Mouse (Mus musculus) right cerebral cortex, postnatal 36 days (tissue): ENCODE data around the gene Pld6.

Source experiments
- DNase-seq, 2 experiments: peaks; one replicate each; pipeline ENCODE4 v3.0.0; 2022; ENCODE audit warnings: low spot score in 2 of 2, mixed read lengths in 1 of 2

Gene Pld6

DNA sequence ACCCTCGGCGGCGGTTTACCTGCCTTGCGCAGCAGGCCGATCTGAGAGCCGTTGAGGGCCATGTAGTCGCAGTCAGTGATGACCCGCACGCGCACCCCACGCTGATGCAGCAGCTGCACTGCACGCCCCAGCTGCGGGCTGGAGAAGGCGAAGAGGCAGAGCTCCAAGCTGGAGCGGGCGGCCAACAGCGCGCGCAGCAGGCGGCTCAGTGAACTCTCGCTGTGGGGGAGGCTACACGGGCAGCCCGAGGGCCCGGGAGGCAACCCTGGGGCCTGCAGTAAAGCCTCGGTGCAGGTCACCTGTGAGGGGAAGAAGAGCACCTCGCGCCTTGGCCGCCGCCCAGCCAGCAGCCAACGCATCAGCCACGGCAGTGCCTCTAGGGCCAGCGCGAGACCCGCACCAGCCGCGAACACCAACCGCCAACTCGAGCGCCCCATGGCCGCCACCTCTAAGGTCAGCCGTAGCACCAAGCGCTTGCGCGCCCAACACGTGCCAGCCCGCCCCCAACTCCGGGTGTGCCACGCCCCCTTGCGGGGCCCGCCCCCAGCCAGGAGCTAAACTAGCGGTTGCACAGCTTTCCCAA is at the start of gene Pld6:
Pld6 (minus strand) TSS at position 447 of the 583 bp plus-strand sequence.
- peak in 1 of 2 experiments; percentile 16 for DNase-seq

- no peak for DNase-seq
Measured at GRCm38 (mm10) chr11:59821625-59822024, 34.2 kb upstream of the Pld6 start.

DNA sequence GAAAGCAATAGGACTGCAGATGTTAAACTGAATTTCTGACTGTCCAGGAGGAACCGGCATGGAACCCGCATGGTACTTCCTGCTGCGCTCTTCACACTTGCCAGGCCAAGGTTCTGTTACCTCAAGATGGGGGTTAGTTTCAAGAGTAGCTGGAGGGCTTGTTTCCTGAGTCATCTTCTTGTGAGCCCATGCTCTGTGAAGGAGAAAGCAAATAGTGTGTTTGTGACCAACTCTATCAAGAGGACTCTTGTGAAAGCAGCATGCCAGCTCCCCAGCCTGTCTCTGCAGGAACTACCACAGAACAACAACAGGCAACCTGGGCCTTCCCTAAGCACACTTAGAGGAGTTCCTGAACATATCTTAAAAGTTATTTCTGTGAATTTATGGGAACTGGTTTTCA is 30.5 kb upstream of the Pld6 start:
- DNase-seq, result no peak

GRCm38 (mm10) chr11:59815482-59816065 is 28.1 kb upstream of the Pld6 start:
- no peak for DNase-seq

DNA sequence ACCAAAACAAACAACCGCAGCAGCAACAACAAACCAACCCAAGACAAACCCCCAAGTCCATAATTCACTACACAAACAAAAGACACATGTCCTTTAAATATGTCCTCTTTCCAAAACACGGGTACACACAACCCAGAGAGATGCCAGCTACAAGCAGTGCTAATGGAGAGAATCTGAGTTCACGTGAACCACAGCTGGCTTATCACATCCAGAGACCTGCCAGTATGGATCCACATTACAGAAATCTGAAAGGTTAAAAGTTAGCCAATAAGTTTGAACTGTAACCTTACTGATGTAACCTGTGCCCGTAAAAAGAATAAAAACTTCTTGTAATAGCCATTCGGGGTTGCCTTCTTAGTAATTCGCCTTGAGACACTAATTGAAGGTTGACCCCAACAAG is 27.5 kb upstream of the Pld6 start:
- DNase-seq, result no peak

DNA sequence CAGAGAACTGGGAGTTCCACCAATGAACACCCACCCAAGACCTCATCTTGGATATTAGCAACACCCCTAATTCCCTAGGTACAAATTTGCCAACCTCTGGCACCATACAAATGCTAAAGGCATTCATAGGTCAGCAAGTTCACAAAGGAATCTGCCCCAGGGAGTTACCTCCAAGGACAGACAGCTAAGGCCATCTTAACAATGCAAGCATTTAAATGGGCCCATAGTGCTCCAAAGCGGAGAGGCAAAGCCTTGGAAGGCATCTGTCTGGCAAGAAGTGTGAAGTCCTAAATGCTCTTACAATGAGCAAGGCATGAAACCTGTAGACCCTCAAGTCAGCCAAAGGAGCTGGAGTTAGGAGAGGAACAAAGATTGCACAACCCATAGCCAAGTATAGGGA is 26.9 kb upstream of the Pld6 start:
- DNase-seq, result no peak

GRCm38 (mm10) chr11:59813276-59813675 is 25.8 kb upstream of the Pld6 start:
- no peak for DNase-seq

DNA sequence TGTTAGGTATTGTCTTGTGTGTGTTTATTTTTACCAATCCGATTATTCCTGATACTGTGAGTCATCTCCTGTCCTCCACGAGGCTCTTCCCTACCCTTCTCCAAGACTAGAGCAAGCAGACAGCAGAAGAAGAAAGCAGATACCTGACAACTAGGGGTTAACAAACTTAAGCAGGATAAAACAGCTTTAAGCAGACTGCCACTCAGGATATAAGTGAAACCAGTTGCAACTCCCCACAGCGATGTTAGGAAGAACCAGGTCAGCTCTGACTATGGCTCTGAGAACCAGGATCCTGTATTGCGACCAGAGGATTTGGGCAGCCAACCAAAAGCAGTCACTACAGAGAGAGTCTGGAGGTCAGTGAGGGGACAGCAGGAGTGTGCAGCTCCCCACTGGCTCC is 23.8 kb upstream of the Pld6 start:
- no peak for DNase-seq

DNA sequence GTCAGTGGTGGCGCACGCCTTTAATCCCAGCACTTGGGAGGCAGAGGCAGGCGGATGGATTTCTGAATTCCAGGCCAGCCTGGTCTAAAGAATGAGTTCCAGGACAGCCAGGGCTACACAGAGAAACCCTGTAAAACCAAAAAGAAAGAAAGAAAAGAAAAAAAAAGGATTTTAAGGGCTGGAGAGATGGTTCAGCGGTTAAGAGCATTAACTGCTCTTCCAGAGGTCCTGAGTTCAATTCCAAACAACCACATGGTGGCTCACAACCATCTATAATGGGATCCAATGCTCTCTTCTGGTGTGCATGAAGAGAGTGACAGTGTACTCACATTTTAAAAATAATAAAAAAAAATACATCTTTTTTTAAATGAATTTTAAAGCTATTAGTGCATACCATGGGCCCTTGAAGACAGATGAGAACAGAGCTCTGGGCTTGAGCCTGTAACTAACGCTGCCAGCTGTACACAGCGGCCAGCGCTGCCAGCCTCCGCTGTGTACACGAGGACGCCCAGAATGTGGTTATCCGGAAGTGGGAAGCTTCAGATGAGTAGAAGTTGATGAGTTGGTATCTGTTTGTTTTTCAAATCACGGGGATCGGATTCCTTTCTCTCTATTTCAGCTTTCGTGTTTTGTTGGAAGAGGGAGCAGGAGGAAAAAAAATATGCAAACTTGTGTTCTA is 23.2 kb upstream of the Pld6 start:
- DNase-seq, result no peak

GRCm38 (mm10) chr11:59809670-59810474 is 22.4 kb upstream of the Pld6 start, which contains the start of gene Flcn:
Flcn (minus strand) TSS chr11:59810016.
- peak; percentile 74 to 82 for DNase-seq

DNA sequence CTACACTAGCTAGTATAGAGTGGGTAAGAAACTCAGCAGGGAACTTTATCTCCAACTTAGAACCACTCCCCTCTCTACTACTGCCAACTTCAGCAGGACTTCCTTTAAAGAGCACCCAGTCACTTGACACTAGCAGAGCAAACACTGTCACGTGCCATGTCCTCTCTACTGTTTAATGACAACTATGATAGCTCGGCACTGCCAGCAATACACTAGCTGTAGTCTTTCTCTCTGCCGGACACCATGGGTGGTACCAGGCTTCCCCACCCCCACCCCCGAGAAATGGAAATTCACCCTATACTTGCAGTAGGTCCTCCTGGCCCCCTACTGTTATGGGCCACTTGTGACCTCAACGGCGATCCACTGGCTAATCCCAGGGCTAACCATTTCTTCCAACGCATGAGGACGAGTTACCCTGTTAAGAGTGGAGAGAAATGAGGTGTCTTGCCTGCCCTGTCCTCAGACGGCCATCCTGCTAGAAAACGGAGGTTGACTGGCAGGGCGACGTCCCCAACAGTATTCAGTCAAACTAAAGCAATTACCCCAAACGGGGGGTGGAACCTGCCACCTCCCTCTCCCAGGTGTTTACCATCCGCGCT is 21.7 kb upstream of the Pld6 start:
- DNase-seq, result no peak

DNA sequence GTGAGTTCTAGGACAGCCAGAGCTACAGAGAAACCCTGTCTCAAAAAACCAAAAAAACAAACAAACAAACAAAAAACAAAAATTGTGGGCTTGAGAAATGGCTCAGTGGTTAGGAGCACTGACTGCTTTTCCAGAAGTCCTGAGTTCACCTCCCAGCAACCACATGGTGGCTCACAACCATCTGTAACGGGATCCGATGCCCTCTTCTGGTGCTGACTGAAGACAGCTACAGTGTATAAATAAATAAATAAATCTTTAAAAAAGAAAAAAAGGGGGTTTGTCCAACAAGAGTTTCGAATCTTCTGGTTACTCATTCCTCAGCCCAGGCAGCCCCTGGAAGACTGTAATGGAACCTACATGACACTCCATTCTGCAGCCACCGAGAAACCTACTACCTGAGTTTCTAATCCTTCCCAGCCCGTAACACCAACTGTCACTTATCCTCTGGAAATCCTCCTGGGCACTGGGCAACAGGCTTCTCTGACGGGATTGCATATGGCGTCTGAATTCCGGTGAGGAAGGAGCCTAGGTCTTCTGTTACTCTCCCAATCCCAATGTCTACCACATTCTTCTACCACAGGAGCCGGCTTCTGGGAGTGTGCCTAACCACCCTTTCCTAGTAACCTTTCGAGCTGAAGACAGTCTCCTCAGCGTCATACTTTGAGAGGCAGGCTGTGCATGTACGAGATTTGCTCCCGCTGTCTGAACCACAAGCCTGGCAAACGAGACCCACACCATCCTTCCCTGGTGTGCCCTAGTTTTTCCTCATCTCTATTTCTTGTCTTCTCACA is 20.9 kb upstream of the Pld6 start:
- no peak for DNase-seq

GRCm38 (mm10) chr11:59805656-59806055 is 18.2 kb upstream of the Pld6 start:
- DNase-seq, result no peak

DNA sequence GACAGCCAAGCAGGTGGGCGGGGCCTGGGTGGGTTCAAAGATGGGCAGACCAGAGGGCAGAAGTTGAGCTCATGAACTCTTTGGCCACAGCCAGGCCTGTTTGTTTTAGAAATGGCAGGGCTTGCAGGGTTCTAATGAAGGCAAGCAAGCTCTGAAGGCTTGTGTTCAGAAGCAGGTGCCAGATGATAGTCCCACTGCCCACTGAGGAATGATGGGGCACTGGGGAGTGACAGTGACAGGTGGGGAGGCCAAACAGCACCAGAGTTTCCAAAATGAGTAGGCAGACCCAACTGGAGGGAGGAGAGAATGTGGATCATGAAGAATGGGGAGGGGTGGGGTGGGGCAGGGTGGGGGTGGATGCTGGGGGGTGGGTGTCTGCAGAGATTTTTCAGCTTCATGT is 17.8 kb upstream of the Pld6 start:
- DNase-seq, result no peak

GRCm38 (mm10) chr11:59804409-59805110 is 17.1 kb upstream of the Pld6 start:
- no peak for DNase-seq

DNA sequence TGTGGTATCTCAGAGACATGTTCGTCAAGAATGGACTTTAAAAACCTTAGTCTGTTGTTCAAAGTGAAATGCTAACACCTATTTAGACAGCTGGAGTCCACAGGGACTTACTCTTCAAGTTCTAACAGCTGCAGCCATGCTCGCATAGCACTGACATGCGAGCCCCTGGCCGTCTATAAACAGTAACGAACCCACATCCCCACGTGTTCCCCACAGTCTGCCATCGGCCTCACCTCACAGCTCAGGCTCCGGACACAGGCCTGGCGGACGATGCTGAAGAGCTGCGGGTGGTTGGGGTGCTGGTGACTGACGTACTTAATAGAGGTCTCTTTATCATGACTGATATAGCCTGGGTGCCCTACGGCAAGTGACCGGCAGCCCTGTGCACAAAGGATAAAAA is 16.1 kb upstream of the Pld6 start:
- DNase-seq, result no peak

GRCm38 (mm10) chr11:59801881-59802280 is 14.4 kb upstream of the Pld6 start:
- DNase-seq, result no peak

- no peak for DNase-seq
Measured at GRCm38 (mm10) chr11:59800412-59800811, 13.0 kb upstream of the Pld6 start.

- no peak for DNase-seq
Measured at GRCm38 (mm10) chr11:59793390-59793789, 5.9 kb upstream of the Pld6 start.

- DNase-seq, result no peak
Measured at GRCm38 (mm10) chr11:59789311-59789710, 1.9 kb upstream of the Pld6 start.
